Mouse (Mus musculus): ENCODE data around the gene Zfp526. TPM values are rescaled to one million over a fixed set of nuclear protein-coding genes. Genes with fewer than 3 reads are reported as not detected.
"Not testable (repeated sequence)": the region's sequence is repeated elsewhere in the genome, so short reads cannot be mapped to it uniquely, and the experiment has no call there.

The Zfp526 gene
- total RNA-seq, 2 experiments from 2014 or later, result 7.5 to 7.6 TPM

DNA sequence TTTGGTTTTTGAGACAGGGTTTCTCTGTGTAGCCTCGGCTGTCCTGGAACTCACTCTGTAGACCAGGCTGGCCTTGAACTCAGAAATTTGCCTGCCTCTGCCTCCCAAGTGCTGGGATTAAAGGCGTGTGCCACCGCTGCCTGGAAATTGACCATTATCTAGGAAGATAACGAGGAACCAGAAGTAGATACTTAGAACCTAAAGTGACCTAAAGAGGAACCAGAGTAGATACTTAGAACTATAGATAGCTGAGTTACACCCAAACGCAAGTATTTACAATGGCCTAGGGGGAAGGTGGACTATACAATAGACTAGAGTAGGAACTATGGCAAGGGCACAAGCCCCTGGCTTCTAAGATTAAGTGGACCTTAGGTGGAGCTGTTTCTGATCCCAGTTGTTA lies 44.5 kb downstream of the Zfp526 start:
- ATAC-seq (replicated peaks; ENCODE audit: poor library complexity), result not testable (repeated sequence)

- no peak for ATAC-seq (replicated peaks; ENCODE audit: poor library complexity)
Measured at GRCm38 (mm10) chr7:25266180-25266962, 45.1 kb downstream of the Zfp526 start.

DNA sequence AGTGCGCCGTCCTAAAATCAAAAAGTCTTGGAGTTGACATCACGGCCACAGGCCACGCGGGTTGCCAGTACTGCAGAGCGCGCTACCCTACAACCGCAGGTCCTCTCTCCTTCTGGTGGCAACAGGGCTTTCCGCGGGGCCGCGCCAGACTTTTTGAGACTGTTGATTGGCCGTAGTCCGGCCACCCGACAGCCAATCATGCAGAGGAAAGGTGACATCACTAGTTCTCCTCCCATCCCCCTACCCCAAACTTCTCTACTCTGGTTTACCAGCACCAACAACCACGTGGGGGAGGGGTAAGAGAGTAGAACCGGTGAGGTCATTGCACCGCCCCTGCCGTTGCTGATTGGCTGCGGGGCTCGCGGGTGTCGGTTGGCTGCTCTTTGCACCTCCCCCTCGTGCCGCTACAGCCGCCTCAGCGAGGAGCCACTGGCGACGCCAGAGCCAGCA lies 46.1 kb downstream of the Zfp526 start, which contains the start of gene Cic:
Gene Cic, plus strand, starts transcription at position 404 of the 450 bp plus-strand sequence.
- peak; percentile 72 for ATAC-seq (replicated peaks; ENCODE audit: poor library complexity)

GRCm38 (mm10) chr7:25267751-25268463 lies 46.7 kb downstream of the Zfp526 start:
- ATAC-seq (replicated peaks; ENCODE audit: poor library complexity), result peak; percentile 73

- ATAC-seq (replicated peaks; ENCODE audit: poor library complexity), result no peak
Measured at GRCm38 (mm10) chr7:25268588-25268987, 47.4 kb downstream of the Zfp526 start.

DNA sequence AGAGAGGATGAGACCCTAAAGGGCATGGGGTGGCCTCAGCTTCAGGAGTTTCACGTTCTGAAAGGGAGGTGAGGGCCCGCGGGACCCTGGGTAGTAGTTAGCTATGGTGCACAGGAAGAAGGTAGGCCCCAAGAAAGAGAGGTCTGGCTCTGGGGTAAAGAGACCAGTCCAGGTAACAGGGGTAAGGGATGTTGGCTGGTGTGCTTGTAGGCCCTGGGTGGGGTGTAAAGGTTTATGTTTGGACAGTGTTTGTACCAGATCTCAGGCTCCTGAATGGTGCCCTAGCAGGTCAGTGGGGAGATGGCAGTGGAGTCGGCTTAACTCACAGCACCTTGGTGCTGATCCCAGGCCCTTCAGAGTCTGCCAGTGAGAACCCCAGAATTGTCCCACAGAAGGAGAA lies 47.8 kb downstream of the Zfp526 start:
- no peak for ATAC-seq (replicated peaks; ENCODE audit: poor library complexity)

- ATAC-seq (replicated peaks; ENCODE audit: poor library complexity), result no peak
Measured at GRCm38 (mm10) chr7:25269545-25270271, 48.5 kb downstream of the Zfp526 start.

DNA sequence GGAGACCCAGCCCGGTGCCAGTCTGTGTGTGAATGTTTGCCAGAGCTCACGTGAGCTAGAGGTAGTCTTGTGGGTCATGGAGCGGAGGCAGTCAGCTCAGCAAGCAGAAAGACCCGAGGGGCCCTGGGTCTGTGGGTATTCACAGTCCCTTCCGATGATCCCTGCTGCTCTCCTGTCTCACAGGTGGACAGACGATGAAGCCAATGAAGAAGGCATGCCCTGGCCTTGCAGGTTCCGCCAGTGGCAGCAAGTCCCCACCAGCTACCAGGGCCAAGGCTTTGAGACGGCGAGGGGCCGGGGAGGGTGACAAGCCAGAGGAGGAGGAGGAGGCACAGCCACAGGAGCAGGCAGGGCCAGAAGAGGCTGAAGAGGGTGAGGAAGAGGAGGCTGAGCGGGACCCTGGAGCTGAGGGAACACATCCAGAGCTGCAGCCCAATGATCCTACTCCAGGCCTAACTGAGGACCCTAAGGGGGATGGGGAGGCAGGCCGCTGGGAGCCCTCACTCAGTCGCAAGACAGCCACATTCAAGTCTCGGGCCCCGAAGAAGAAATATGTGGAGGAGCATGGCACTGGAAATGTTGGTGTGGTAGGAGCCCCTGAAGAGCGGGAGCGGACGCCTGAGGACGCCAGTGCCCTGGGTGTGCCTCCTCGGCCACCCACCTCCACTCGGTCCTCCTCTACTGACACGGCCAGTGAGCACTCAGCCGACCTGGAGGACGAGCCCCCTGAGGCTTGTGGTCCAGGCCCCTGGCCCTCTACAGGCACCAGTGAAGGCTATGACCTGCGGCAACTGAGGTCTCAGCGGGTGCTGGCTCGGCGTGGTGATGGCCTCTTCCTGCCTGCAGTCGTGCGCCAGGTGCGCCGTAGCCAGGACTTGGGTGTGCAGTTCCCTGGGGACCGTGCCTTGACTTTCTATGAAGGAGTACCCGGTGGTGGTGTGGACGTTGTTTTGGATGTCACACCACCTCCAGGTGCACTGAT lies 49.7 kb downstream of the Zfp526 start:
- no peak for ATAC-seq (replicated peaks; ENCODE audit: poor library complexity)

DNA sequence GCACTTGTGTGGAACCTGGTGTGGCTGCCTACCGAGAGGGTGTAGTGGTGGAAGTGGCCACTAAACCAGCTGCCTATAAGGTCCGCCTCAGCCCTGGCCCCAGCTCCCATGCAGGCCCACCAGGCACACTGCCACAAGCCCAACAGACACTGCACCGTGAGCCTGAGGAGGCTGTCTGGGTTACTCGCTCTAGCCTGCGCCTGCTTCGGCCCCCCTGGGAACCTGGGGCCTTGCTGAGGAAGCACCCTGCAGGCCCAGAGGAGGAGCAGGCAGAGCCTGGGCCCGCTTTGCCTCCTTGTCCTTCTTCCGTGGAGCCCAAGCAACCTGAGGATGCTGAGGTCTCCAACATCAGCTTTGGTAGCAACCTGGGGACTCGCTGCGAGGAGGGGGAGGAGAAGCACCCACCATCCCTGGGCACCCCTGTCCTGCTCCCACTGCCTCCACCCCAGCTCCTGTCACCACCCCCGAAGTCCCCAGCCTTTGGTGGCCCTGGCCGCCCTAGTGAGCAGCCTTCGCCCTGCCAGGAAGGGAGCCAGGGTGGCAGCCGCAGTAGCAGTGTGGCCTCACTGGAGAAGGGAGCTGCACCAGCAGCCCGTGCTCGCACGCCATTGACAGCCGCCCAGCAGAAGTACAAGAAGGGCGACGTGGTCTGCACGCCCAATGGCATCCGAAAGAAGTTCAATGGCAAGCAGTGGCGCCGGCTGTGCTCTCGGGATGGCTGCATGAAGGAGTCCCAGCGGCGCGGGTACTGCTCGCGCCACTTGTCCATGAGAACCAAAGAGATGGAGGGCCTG lies 50.6 kb downstream of the Zfp526 start:
- ATAC-seq (replicated peaks; ENCODE audit: poor library complexity), result no peak

GRCm38 (mm10) chr7:25272445-25273258 lies 51.4 kb downstream of the Zfp526 start:
- ATAC-seq (replicated peaks; ENCODE audit: poor library complexity), result no peak

DNA sequence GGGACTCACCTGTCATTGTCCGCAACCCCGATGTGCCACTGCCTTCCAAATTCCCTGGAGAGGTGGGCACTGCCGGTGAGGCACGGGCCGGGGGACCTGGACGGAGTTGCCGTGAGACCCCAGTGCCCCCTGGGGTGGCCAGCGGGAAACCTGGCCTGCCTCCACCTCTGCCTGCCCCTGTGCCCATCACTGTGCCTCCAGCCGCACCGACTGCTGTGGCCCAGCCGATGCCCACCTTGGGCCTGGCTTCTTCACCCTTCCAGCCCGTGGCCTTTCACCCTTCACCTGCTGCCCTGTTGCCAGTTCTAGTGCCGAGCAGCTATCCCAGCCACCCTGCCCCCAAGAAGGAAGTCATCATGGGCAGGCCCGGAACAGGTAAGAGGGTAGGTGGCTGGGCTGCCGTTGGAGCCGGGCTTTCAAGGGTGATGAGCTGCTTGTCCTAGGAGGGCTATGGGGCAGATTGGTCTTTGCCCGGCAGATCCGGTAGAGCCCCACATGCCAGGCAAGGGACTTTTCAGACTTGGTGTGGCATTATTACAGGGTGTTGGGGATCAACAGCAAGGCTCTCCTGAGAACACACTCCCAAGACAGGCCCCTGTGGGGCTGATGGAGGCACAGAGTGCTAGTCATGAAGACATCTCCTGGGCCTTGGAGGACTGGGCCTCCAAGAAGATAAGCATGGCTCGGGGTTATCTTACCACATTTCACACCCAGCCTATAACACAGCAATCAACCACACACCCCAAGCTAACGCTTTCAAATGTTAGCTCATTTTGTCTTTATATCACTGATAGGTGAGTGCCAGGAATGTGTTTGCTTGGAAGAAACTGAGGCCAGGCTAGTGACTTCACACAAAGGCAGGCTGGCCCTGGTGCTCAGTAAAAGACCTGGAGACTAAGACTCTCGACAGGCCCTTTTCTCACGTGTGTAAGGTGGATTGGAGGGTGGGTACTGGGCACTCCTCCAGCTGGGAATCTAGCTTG lies 52.3 kb downstream of the Zfp526 start:
- peak; percentile 49 for ATAC-seq (replicated peaks; ENCODE audit: poor library complexity)

DNA sequence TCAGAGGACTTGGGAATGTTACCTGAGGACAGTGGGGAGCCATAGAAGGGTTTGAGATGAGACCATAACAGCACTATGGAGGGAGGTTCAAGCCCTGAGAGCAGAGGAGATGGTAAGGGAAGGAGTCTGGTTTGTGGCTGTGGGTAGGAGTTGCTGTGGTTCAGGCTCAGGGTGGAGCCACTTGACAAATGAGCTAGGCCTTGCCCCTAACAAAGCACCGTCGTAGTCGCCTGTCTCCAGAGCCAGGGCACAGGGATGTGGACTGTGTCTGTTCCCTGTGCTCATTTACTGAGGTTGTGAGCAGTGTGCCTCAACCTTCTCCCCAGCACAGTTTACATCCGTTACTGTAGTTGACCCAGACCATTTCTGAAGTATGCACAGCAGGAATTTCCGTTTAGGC lies 53.3 kb downstream of the Zfp526 start:
- peak; percentile 45 for ATAC-seq (replicated peaks; ENCODE audit: poor library complexity)

- no peak for ATAC-seq (replicated peaks; ENCODE audit: poor library complexity)
Measured at GRCm38 (mm10) chr7:25274996-25275395, 53.8 kb downstream of the Zfp526 start.

- no peak for ATAC-seq (replicated peaks; ENCODE audit: poor library complexity)
Measured at GRCm38 (mm10) chr7:25275555-25276298, 54.5 kb downstream of the Zfp526 start.

All from megakaryocyte progenitor cell, adult 5-6 weeks (primary cell).